Mouse (Mus musculus) midbrain, postnatal 0 days (tissue): ENCODE measurements around the gene Tox4. TPM values are rescaled to one million over a fixed set of nuclear protein-coding genes. Genes with fewer than 3 reads are reported as not detected.
"Not testable (repeated sequence)": the region's sequence is repeated elsewhere in the genome, so short reads cannot be mapped to it uniquely, and the experiment has no call there.

Source experiments
- ATAC-seq: fragments of 200-750 bp; cut with Nextera tagmentation; 2 replicates; pipeline ENCODE4 v1.8.0; 2017; ENCODE audit warnings: moderate number of reproducible peaks, mild to moderate bottlenecking, moderate TSS enrichment, moderate library complexity; ENCODE audit not compliant: low FRiP score
- DNase-seq: peaks from one replicate; pipeline ENCODE4 v3.0.0-alpha.2; 2015; ENCODE audit warnings: low spot score
- H3K27ac ChIP-seq: fragments of 300-500 bp; sonication (generic); 2 replicates; pipeline ENCODE4 v1.5.1; 2014; ENCODE audit warnings: low read depth, mild to moderate bottlenecking, low read length, mixed read lengths
- H3K27me3 ChIP-seq: fragments of 300-500 bp; sonication (generic); 2 replicates; pipeline ENCODE4 v1.6.1; 2014; ENCODE audit warnings: low read length, control low read depth, mixed read lengths; ENCODE audit not compliant: insufficient read depth
- H3K36me3 ChIP-seq: fragments of 300-500 bp; sonication (generic); 2 replicates; pipeline ENCODE4 v1.6.1; 2014; ENCODE audit warnings: low read length, control low read depth, mixed read lengths; ENCODE audit not compliant: insufficient read depth
- H3K4me1 ChIP-seq: fragments of 300-500 bp; sonication (generic); 2 replicates; pipeline ENCODE4 v1.6.1; 2014; ENCODE audit warnings: mild to moderate bottlenecking, control low read depth, antibody characterized with exemption, low read length, mixed read lengths; ENCODE audit not compliant: insufficient read depth
- H3K4me2 ChIP-seq: fragments of 300-500 bp; sonication (generic); 2 replicates; pipeline ENCODE4 v1.6.1; 2014; ENCODE audit warnings: low read depth, mild to moderate bottlenecking, low read length, mixed read lengths; ENCODE audit not compliant: poor library complexity, severe bottlenecking
- H3K4me3 ChIP-seq: fragments of 300-500 bp; sonication (generic); 2 replicates; pipeline ENCODE4 v1.5.1; 2014; ENCODE audit warnings: low read depth, mild to moderate bottlenecking, low read length, moderate library complexity
- H3K9ac ChIP-seq: fragments of 300-500 bp; sonication (generic); replicated peaks from 2 replicates; pipeline ENCODE4 v1.6.1; 2014; ENCODE audit warnings: mild to moderate bottlenecking, low read length, moderate library complexity, mixed read lengths; ENCODE audit not compliant: poor library complexity, severe bottlenecking
- H3K9me3 ChIP-seq: fragments of 300-500 bp; sonication (generic); 2 replicates; pipeline ENCODE4 v1.6.1; 2016; ENCODE audit warnings: low read length, control low read depth
- CTCF ChIP-seq: IDR thresholded peaks from 2 replicates; pipeline ENCODE4 v1.5.1; 2016; ENCODE audit warnings: antibody characterized with exemption, mild to moderate bottlenecking
- WGBS: fragments of 180-500 bp; shearing (Covaris S2); extraction: QIAGEN DNeasy Blood & Tissue Kit; methylation state at CpG from one replicate; pipeline ENCODE4 v1.1.7; 2014; 5-methylcytosine and 5-hydroxymethylcytosine counted together
- polyA plus RNA-seq: library from polyadenylated mRNA; unstranded; fragments of >200 nt; fragmentation: Nextera tagmentation; extraction: Ambion mirVana; gene quantifications from 2 replicates; pipeline ENCODE4 v1.2.1, GENCODE M21; 2015
- total RNA-seq: library from RNA; depleted of rRNA; stranded (reverse); fragments of >200 nt; gene quantifications from 2 replicates; pipeline ENCODE4 v1.2.3, GENCODE M21; 2014

Tox4 gene
- total and polyA plus RNA-seq, 2 experiments from 2014 or later = 47.7 to 58.5 TPM

DNA sequence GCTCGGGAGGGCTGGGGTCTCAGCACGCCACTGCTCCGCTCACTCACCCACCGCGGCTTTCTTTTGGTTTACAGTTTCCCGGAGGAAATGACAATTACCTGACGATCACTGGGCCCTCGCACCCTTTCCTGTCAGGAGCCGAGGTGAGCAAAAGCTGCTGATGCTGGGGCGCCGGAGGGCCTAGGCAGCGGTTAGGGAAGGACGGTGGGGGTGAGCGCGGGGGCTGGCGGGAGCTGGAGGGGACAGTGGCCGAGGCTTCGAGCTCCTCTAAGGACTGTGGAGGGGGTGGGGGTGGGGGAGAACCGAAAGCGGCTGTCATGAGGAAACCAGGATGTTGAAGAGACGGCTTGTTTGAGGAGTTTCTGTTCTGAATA lies 788 bp downstream of the Tox4 start:
- H3K4me1 ChIP-seq = no peaks in the 10 kb centered on the region; the same call in 1 of the 2 replicates
- peaks cover 8% of the 10 kb centered on the region; the same call in 1 of the 2 replicates for H3K36me3 ChIP-seq
- peak overlapping the region; percentile 95 for H3K9ac ChIP-seq
- H3K9me3 ChIP-seq = no peaks in the 10 kb centered on the region
- peak; percentile 55; the same call in 1 of the 2 replicates for ATAC-seq
- TF ChIP-seq CTCF = no peak
- WGBS = 1% methylated on average over 21 of the region's 21 CpGs
- peak overlapping the region; percentile 66 for H3K4me2 ChIP-seq
- H3K4me3 ChIP-seq = peak overlapping the region; percentile 85
- H3K27ac ChIP-seq = peak overlapping the region; percentile 85
- H3K27me3 ChIP-seq = no peaks in the 10 kb centered on the region
- DNase-seq = no peak

DNA sequence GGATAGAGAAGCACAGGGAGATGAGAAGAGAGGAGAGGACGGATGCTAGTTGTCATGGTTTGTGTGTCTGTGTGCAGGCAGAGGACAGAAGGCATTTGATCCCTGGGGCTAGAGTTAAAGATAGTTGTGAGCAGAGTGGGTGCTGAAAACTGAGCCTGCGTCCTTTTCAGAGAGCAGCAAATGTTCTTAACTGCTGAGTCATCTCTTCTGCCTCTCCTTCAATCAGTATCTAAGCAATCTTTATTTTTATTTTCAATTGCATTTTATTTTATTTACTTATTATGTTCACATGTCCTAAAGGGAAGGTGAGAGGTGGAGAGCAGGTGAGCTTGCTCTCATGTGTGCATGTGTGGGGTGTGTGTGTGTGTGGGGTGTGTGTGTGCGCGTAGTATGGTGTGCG lies 4.7 kb downstream of the Tox4 start:
- Histone ChIP-seq H3K4me2 (no peak overlapping the region), H3K27me3 (no peaks in the 10 kb centered on the region), H3K4me1 (no peaks in the 10 kb centered on the region; the same call in 1 of the 2 replicates), H3K27ac (no peak overlapping the region), H3K9me3 (no peaks in the 10 kb centered on the region), H3K4me3 (no peak overlapping the region), H3K36me3 (peaks cover 20% of the 10 kb centered on the region; the same call in 1 of the 2 replicates), H3K9ac (no peak overlapping the region)
- no peak for TF ChIP-seq CTCF
- ATAC-seq = no peak
- 96% methylated on average over 5 of the region's 5 CpGs for WGBS
- no peak for DNase-seq

DNA sequence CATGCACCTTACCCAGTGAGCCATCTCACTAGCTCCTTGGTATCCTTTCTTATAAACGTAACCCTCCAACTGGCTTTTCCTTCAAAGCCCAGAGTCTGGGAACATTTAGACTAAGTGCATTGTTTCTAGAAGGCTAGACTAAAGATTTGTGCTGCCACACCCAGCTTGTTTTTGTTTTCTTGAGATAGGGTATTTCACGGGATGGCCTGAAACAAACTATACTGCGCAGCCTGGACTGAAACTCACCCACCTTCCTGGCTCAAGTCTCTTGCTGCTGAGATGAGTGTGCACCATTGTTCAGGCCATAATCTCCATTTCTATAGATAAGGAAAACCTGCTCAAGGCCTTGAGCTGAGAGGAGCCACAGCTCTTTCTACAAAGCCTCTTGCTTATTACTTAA lies 5.2 kb downstream of the Tox4 start:
- Histone ChIP-seq H3K4me2 (no peak overlapping the region), H3K9me3 (no peaks in the 10 kb centered on the region), H3K27ac (no peak overlapping the region), H3K4me1 (no peaks in the 10 kb centered on the region; the same call in 1 of the 2 replicates), H3K27me3 (no peaks in the 10 kb centered on the region), H3K36me3 (peaks cover 20% of the 10 kb centered on the region; the same call in 1 of the 2 replicates), H3K4me3 (no peak overlapping the region), H3K9ac (no peak overlapping the region)
- no peak for TF ChIP-seq CTCF
- 89% methylated on average over 3 of the region's 3 CpGs for WGBS
- ATAC-seq (no peak), DNase-seq (no peak)

GRCm38 (mm10) chr14:52295558-52296264 lies 16.8 kb downstream of the Tox4 start:
- H3K9me3 ChIP-seq = no peaks in the 10 kb centered on the region
- ATAC-seq (peak; percentile 58), DNase-seq (peak; percentile 78)
- H3K9ac ChIP-seq = no peak overlapping the region
- TF ChIP-seq CTCF = peak; percentile 79
- H3K27me3 ChIP-seq = no peaks in the 10 kb centered on the region
- no peak overlapping the region for H3K27ac ChIP-seq
- no peak overlapping the region for H3K4me2 ChIP-seq
- H3K4me3 ChIP-seq = no peak overlapping the region
- WGBS = 63% methylated on average over 6 of the region's 6 CpGs
- peaks cover 41% of the 10 kb centered on the region for H3K36me3 ChIP-seq
- no peaks in the 10 kb centered on the region for H3K4me1 ChIP-seq

- H3K4me3 ChIP-seq, H3K9ac ChIP-seq, H3K27me3 ChIP-seq, ATAC-seq, H3K4me1 ChIP-seq, H3K27ac ChIP-seq, DNase-seq, H3K9me3 ChIP-seq, H3K36me3 ChIP-seq: not testable (repeated sequence)
- 76% methylated on average over 3 of the region's 3 CpGs for WGBS
- H3K4me2 ChIP-seq = peak overlapping the region; percentile 65; the same call in 1 of the 2 replicates
These were observed 24.6 kb downstream of the Tox4 start for GRCm38 (mm10) chr14:52303517-52303916.

DNA sequence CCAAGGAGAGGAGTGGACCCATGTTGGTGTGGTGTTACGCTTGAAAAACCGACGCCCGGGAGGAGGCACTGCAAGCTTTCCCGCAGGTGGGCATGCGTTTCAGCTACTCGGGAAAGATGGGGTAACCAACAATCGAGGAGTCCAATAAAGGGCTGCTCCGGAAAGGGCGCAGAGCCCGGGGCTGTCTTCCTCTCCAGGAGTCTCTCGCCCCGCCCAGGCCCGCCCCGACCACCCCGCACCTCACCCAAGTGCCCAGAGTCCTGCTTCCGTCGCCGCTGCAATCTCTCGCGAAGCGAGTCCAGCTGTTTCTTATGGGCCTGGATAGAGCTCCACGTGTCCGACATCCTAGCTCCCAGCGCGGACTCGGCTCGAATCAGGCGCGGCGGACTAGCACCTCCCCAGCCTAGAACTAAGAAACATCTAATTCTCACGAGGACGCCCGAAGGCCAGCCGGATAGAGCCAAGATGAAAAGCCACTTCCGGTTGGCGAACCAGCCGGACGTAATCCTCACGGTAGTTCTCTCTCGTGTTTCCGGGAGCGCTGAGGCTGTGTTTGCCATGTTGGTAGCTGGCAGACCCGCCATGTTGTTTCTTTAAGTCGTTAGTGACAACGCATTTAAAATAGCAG lies 25.8 kb downstream of the Tox4 start, which contains the start of gene Mettl3:
Gene Mettl3 (minus strand): TSS at position 485 of the 628 bp plus-strand sequence.
- peak; percentile 95 for ATAC-seq
- peak within 1 kb of the TSS; percentile 60 for H3K9ac ChIP-seq
- peak; percentile 55 for TF ChIP-seq CTCF
- no peaks in the 10 kb centered on the region for H3K9me3 ChIP-seq
- no peaks in the 10 kb centered on the region for H3K27me3 ChIP-seq
- peak within 1 kb of the TSS; percentile 93 for H3K27ac ChIP-seq
- under 1% methylated on average over 46 of the region's 46 CpGs for WGBS
- H3K36me3 ChIP-seq = peaks cover 2% of the 10 kb centered on the region
- peak within 1 kb of the TSS; percentile 65 for H3K4me2 ChIP-seq
- DNase-seq = peak; percentile 98
- H3K4me1 ChIP-seq = no peaks in the 10 kb centered on the region
- peak within 1 kb of the TSS; percentile 71 for H3K4me3 ChIP-seq
